Mouse (Mus musculus) C2C12 (cell line): ENCODE measurements around the gene Dclk3. TPM values are rescaled to one million over a fixed set of nuclear protein-coding genes. Genes with fewer than 3 reads are reported as not detected.

Experiments
- H3K27me3 ChIP-seq: one replicate; pipeline ENCODE4 v1.6.1; 2011; ENCODE audit not compliant: control insufficient read depth, insufficient read depth, insufficient read length
- H3K36me3 ChIP-seq: one replicate; pipeline ENCODE4 v1.6.1; 2011; ENCODE audit not compliant: control insufficient read depth, insufficient read depth
- H3K4me3 ChIP-seq: one replicate; pipeline ENCODE4 v1.5.1; 2011; ENCODE audit warnings: mild to moderate bottlenecking, control low read depth; ENCODE audit not compliant: poor library complexity, insufficient read depth, severe bottlenecking
- H3K79me2 ChIP-seq: one replicate; pipeline ENCODE4 v1.6.1; 2011; ENCODE audit not compliant: control insufficient read depth, insufficient read depth
- H3K79me3 ChIP-seq: one replicate; pipeline ENCODE4 v1.6.1; 2011; ENCODE audit warnings: low read depth, control low read depth
- H3ac ChIP-seq: one replicate; pipeline ENCODE3; 2011; ENCODE audit warnings: low read depth; ENCODE audit not compliant: control insufficient read depth, insufficient read length
- CEBPB ChIP-seq: IDR thresholded peaks from one replicate; pipeline ENCODE4 v1.6.1; 2011; ENCODE audit warnings: low read depth, mild to moderate bottlenecking, control low read depth, moderate library complexity
- CTCF ChIP-seq: IDR thresholded peaks from one replicate; pipeline ENCODE4 v1.5.1; 2011; ENCODE audit not compliant: control insufficient read depth, insufficient read depth, insufficient read length
- FOSL1 ChIP-seq: IDR thresholded peaks from one replicate; pipeline ENCODE4 v1.8.0; 2011; ENCODE audit warnings: mild to moderate bottlenecking, low read length; ENCODE audit not compliant: poor library complexity, insufficient read depth, severe bottlenecking
- MAX ChIP-seq: IDR thresholded peaks from one replicate; pipeline ENCODE4 v1.6.1; 2011; ENCODE audit warnings: mild to moderate bottlenecking, control low read depth
- MYOD1 ChIP-seq: IDR thresholded peaks from one replicate; pipeline ENCODE4 v1.6.1; 2011; ENCODE audit warnings: low read depth; ENCODE audit not compliant: control insufficient read depth, insufficient read length
- MYOG ChIP-seq: IDR thresholded peaks from one replicate; pipeline ENCODE4 v1.6.1; 2011; ENCODE audit not compliant: control insufficient read depth, insufficient read length; ENCODE audit errors: extremely low read depth
- USF1 ChIP-seq: IDR thresholded peaks from one replicate; pipeline ENCODE4 v1.6.1; 2011; ENCODE audit warnings: low read depth, mild to moderate bottlenecking, control low read depth, moderate library complexity
- polyA plus RNA-seq: library from polyadenylated mRNA; unstranded; fragments of >200 nt; fragmentation: generic; extraction: Trizol; gene quantifications from one replicate; pipeline ENCODE4 v1.2.1, GENCODE M21; 2012; ENCODE audit warnings: missing spikeins

Gene Dclk3
- polyA plus RNA-seq, 1 experiment = not detected

GRCm38 (mm10) chr9:111412471-111413160 is 26.3 kb upstream of the Dclk3 start:
- Histone ChIP-seq H3K27me3 (peaks cover 4% of the 10 kb centered on the region), H3K36me3 (no peaks in the 10 kb centered on the region), H3K79me2 (no peaks in the 10 kb centered on the region), H3K4me3 (no peak overlapping the region), H3K79me3 (no peaks in the 10 kb centered on the region), H3ac (no peak overlapping the region)
- TF ChIP-seq CTCF = no peak
- TF ChIP-seq MYOD1 = no peak
- TF ChIP-seq FOSL1 = no peak
- no peak for TF ChIP-seq USF1

- no peaks in the 10 kb centered on the region for H3K27me3 ChIP-seq
- no peaks in the 10 kb centered on the region for H3K79me2 ChIP-seq
- no peaks in the 10 kb centered on the region for H3K79me3 ChIP-seq
- no peak overlapping the region for H3K4me3 ChIP-seq
- H3K36me3 ChIP-seq = no peaks in the 10 kb centered on the region
- no peak overlapping the region for H3ac ChIP-seq
- TF ChIP-seq MYOG = no peak
- TF ChIP-seq MYOD1 = no peak
- no peak for TF ChIP-seq FOSL1
- no peak for TF ChIP-seq USF1
- TF ChIP-seq MAX = no peak
- TF ChIP-seq CEBPB = no peak
- TF ChIP-seq CTCF = no peak
These were observed 17.0 kb upstream of the Dclk3 start for GRCm38 (mm10) chr9:111421862-111422261.

- Histone ChIP-seq H3ac (no peak overlapping the region), H3K27me3 (no peaks in the 10 kb centered on the region), H3K79me2 (no peaks in the 10 kb centered on the region), H3K79me3 (no peaks in the 10 kb centered on the region), H3K36me3 (no peaks in the 10 kb centered on the region), H3K4me3 (no peak overlapping the region)
- TF ChIP-seq CTCF (no peak), CEBPB (no peak), MYOG (no peak)
These were observed 16.3 kb upstream of the Dclk3 start for GRCm38 (mm10) chr9:111422567-111422966.

- no peak overlapping the region for H3K4me3 ChIP-seq
- no peak for TF ChIP-seq CTCF
- TF ChIP-seq MAX = no peak
- TF ChIP-seq USF1 = no peak
- no peak for TF ChIP-seq MYOG
- TF ChIP-seq CEBPB = no peak
- no peak for TF ChIP-seq FOSL1
- no peak for TF ChIP-seq MYOD1
- H3K79me3 ChIP-seq = no peaks in the 10 kb centered on the region
- no peaks in the 10 kb centered on the region for H3K79me2 ChIP-seq
- H3ac ChIP-seq = no peak overlapping the region
- H3K27me3 ChIP-seq = no peaks in the 10 kb centered on the region
- no peaks in the 10 kb centered on the region for H3K36me3 ChIP-seq
These were observed 13.8 kb upstream of the Dclk3 start for GRCm38 (mm10) chr9:111425113-111425512.

GRCm38 (mm10) chr9:111425952-111426351 is 12.9 kb upstream of the Dclk3 start:
- no peaks in the 10 kb centered on the region for H3K36me3 ChIP-seq
- H3K4me3 ChIP-seq = no peak overlapping the region
- no peak overlapping the region for H3ac ChIP-seq
- H3K79me3 ChIP-seq = no peaks in the 10 kb centered on the region
- no peak for TF ChIP-seq MYOD1
- no peak for TF ChIP-seq CEBPB
- no peak for TF ChIP-seq FOSL1
- TF ChIP-seq MAX = no peak
- no peak for TF ChIP-seq MYOG
- no peak for TF ChIP-seq USF1
- TF ChIP-seq CTCF = no peak
- no peaks in the 10 kb centered on the region for H3K27me3 ChIP-seq
- H3K79me2 ChIP-seq = no peaks in the 10 kb centered on the region

GRCm38 (mm10) chr9:111427891-111428555 is 10.9 kb upstream of the Dclk3 start:
- no peak overlapping the region for H3ac ChIP-seq
- H3K79me3 ChIP-seq = no peaks in the 10 kb centered on the region
- no peaks in the 10 kb centered on the region for H3K36me3 ChIP-seq
- H3K27me3 ChIP-seq = no peaks in the 10 kb centered on the region
- H3K79me2 ChIP-seq = no peaks in the 10 kb centered on the region
- no peak overlapping the region for H3K4me3 ChIP-seq
- no peak for TF ChIP-seq CTCF
- no peak for TF ChIP-seq CEBPB
- TF ChIP-seq USF1 = no peak
- no peak for TF ChIP-seq MAX
- TF ChIP-seq FOSL1 = no peak
- TF ChIP-seq MYOG = no peak
- no peak for TF ChIP-seq MYOD1
